Mouse (Mus musculus) cerebral cortex, adult 2 months (tissue): ENCODE measurements around the gene Dnase2b.

Experiments used
- WGBS: fragments of 180-500 bp; shearing (Covaris S2); methylation state at CpG from one replicate; pipeline ENCODE4 v1.1.7; 2018; 5-methylcytosine and 5-hydroxymethylcytosine counted together

Gene Dnase2b

DNA sequence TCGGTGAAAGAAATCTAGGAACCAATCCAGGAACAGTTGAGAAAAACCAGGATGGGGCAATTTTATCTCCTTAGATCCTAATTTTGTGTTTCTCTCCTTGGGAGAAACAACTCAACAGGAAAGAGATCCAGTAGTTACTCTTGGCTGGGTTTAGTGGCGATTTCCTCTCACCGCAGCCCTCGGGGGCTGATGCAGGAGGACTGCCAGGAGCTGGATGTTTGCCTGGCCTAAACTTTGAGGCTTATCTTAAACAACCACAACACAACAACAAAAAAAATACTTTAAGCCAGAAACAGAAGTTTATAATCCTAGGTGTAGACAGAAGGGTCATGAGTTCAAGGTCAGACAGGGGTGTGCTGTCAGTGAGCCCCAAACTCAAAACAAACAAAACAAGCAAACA is 3.6 kb downstream of the Dnase2b start:
- WGBS = 24% methylated on average over 4 of the region's 4 CpGs

DNA sequence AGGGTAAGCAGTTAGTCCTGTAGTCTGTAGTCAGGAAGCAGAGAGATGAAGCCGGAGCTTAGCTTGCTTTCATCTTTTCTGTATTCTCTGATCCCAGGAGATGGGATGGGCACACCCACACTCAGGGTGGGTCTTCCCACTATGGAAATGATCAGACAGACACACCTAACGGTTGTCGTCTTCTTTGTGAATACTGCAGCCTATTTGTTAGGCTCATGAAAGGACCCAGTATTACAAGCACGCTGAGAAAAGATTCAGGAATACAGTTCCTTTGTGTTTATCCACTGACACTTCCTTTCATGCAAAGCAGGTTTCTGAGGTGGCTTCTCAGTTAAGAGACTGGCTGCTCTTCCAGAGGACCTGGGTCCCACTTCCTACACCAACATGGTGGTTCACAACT is 4.1 kb downstream of the Dnase2b start:
- WGBS = 26% methylated on average over 4 of the region's 4 CpGs

DNA sequence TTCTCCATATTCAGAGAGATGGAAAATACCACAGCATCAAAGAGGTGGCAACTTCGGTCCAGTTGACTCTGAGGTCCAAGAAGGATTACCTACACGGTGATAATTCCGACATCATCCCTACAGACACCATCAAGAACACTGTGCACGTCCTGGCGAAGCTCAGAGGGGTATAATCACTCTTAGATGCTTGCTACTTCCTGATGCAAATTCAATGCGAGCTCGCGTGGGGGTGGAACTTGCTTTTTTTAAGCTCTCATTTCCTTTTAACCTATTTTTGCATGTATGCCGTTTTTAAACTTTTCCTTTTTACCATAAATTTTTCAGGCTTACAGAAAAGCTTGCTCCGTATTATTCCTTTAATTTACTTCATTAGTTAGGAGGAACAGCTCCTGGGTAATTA is 5.1 kb downstream of the Dnase2b start:
- 34% methylated on average over 10 of the region's 10 CpGs for WGBS

DNA sequence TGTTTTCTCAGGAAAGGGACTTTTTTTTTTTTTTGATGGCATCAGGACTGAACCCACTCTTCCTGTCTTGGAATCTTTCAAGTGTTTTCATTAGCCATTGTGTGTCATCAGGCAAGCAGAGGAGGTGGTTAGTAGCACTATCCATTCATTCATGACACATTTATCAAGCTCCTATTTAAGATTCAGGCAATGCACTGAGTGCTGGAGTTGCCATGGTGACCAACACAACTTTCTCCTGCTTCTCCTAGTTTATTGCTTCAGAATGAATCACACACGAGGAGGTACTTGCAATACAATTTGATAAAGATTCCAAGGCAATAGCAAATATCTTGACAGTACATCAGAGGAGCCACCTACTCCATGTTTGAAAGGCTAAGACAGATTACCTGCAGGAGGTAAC is 8.0 kb downstream of the Dnase2b start:
- WGBS = 7% methylated on average over 1 of the region's 1 CpGs

DNA sequence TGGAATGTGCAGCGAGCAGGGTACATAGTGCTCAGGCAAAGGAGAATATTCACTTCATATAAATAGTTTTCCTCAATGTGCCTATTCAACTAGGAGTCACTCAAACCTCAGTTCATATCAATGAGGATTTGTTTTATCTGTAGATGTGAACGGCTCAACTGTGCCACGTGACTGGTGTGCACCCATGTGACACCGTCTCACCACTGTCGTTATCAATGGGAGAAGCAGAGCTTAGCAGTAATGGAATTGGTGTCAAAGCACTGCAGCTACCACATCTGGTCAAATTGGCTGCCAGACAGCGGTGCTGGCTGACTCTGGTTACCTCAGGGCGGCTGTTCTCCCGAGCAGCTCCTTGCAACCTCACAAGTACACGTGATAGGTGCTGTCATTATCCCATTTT is 10.7 kb downstream of the Dnase2b start:
- 84% methylated on average over 9 of the region's 9 CpGs for WGBS

DNA sequence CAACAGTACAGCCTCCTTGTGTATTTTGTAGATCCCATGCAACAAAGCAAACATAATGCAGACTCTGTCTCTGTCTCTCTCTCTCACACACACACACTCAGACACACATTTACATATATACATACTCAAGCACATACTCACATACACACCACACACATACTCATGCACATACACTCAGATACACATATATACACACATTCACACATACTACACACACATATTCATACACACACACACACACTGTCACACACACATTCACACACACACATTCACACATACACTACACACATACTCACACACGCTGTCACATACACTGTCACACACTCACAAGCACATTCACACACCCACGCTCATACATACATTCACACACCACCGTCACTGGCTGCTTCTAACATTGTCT is 12.9 kb downstream of the Dnase2b start:
- 82% methylated on average over 3 of the region's 3 CpGs for WGBS

DNA sequence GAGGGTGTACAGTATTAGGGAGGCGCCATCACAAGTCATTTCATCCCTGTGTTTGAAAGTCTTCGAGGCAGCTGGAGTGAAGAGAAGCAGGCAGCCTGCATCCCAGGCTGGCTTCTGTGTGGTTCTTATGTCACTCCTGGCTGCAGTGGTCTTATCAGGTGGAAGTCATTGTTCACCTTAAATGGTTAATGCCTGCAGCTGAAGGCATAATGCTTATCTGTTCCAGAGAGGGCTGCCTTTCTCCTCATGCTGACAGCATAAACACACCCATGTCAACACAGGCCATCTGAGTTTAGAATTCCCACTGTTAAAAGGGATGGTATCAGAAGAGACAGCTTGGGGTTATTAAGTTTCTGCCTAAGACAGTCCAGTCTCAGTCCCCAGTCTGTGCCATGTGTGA is 14.2 kb downstream of the Dnase2b start:
- WGBS = 75% methylated on average over 2 of the region's 2 CpGs

DNA sequence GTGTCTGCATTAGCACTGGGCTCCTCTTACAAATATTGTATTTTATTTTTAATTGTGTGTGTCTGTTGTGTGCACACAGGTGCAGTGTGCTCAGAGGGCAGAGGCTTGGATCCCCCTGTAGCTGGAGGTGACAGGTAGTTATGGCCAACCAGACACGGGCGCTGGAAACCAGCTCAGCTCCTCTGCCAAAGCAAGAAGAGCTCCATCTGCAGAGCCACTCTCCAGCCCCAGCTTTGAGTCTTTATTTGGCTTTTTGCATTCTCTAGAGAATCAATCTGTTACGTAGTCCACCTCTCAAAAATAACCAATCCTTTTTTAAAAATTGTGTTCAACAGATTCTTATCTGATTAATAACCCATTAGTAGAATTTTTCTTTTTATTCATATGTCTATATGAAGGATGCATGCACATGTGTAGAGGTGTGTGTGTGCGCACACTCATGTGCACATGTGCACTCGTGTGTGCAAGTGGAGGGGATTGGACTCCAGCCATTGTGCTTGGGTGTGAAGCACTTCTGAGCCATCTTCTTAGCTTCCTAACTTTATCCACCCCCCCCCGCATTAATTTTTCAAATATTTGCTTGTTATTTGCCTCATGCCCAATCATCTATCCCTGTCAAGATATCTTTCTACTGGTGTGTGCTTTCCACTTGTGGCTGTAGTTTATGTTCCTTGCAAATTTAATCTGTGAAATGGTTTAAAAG is 16.0 kb downstream of the Dnase2b start:
- 64% methylated on average over 6 of the region's 6 CpGs for WGBS

DNA sequence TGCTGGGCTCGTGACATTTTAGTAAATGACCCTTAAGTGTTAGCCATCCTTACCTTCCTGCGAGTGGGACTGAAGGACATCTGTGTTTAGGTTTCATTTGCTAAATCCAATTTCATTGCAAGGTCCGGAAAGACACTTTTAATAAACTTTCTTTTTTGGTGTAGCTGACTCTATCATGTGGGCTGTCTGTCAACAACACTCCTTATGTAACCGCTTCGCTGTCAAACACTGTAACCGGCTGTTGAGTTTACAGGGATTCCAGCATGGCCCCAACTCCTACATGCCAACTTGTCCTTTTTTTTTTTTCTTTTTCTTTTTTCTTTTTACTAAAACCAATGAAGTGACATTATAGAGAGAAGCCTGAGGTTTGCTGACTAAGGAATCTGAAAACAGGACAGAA is 17.0 kb downstream of the Dnase2b start:
- WGBS = 56% methylated on average over 6 of the region's 6 CpGs

DNA sequence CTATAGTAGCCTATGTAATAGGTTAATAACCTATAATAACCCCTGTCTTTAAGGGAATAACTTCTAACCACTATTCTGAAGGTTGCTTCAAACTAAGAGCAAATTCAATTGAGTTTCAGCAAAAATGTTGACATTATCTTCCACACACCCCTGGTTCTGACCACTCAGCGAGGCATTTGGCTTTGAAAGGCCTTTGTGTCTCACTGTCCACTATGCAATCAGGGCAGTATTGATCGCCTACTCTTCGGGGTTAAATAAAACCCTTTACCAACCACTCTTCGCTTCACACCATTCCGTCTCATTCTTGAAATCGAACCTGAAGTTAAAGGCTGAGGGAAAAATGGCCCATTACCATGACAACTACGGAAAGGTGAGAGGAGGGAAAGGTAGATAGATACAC is 18.5 kb downstream of the Dnase2b start:
- 90% methylated on average over 7 of the region's 7 CpGs for WGBS

DNA sequence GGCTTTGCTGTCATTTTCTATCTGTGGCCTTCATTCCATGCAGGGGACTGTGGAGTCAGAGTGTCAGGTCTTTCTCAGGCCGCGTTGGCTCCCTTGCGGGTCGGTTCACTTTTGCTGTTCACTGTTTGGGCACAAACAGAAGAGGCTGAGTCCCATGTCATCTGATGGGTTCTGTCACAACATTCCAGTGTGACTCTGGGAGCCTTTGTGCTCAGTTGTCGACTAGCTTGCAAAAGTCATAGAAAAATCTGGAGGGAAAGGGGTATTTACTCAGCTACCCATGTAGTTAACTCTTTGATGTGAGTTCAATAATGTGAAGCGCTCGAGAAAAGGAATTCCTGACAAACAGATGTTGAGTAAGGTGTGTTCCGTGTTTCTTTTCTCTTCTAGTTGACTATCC is 19.0 kb downstream of the Dnase2b start:
- WGBS = 84% methylated on average over 8 of the region's 8 CpGs

DNA sequence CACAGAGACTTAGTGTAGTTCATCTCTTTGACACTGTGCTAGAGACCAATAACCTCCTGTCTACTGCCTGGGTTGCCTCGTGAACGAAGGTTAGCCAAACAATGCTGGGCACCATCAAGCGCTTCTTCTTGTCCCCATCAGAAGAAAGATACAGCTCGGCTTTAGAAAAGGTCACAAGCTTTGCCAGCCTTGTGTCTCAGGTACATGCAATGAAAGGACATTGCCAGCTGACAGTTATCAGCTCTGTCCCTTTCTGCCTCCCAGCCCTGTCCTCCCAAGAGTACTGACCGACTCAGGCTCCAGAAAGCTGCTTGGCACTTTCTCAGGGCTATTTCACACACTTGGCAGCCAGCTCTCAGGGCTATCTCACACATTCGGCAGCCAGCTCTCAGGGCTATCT is 20.0 kb downstream of the Dnase2b start:
- WGBS = 87% methylated on average over 6 of the region's 6 CpGs

DNA sequence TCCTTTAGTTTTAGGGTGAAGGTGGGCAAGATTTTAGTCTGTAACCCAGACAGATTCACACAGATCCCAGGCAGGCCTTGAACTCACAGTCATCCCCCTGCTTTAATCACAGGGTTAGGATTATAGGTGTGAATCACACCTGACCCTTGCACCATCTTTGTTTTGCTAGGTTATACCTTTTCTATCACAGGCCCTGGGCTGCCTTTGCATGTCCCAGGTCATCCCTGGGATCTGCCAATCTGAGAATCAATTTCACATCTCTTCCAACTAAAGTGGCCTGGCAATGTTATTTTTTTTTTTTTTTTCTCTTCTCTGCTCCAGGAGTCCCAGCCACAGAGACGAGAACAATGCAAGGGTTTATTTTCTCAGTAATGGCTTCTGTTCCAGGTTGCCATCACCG is 23.8 kb downstream of the Dnase2b start:
- 83% methylated on average over 2 of the region's 2 CpGs for WGBS

DNA sequence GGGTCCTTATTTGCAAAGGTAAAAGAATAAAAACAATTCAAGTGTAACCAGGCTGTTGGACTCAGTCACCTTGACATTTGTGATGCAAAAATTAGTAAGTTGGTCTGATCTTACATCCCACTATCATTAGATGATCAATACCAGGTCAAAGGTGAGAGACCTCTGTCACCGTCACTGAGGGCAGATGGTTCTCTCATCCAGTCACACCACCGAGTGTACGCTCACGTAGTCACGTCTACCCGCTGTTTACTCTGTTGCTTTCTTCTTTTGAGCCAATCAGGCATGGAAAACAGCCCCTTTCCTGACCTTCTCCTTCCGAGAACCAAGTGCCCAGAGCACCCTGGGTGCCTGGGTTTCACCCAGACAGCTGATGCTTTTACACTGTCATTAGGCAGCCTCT is 24.2 kb downstream of the Dnase2b start:
- WGBS = 93% methylated on average over 7 of the region's 7 CpGs

DNA sequence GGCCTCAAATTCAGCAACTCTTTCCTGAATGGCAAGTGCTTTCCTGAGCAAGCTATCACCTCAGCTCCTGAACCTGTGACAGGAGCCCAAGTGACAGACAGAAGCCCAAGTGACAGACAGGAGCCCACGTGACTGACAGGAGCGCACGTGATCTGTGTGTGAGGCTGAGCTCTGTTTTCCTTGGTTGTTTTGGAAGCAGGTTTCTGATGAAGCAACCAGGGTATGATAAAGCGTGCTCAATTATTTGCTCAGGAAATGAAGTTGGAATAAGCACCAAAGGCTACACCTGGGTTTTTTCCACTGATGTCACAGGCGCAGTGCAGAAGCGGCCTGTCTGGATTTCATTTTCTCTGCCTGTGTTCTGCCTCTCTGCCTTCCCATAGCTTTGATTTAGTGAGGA is 25.9 kb downstream of the Dnase2b start:
- WGBS = 92% methylated on average over 6 of the region's 6 CpGs

DNA sequence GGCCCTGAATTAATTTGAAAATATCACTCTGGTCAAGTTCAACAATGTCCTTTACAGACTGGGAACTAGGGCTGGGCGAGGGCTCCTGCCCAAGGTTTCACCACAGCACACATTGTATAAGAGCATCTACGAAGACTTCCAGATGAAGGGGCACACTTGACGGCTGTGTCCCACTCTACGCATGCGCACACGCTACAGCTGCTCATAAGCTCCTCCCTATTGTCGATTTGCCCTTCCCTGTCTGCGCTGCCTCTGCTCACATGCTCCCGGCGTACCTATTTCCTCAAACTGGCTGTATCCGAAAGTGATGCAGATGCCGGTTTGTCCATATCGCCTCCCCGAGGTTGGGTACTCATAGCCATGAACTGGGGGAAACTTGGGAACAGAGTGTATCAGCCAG is 28.8 kb downstream of the Dnase2b start:
- 96% methylated on average over 14 of the region's 14 CpGs for WGBS

DNA sequence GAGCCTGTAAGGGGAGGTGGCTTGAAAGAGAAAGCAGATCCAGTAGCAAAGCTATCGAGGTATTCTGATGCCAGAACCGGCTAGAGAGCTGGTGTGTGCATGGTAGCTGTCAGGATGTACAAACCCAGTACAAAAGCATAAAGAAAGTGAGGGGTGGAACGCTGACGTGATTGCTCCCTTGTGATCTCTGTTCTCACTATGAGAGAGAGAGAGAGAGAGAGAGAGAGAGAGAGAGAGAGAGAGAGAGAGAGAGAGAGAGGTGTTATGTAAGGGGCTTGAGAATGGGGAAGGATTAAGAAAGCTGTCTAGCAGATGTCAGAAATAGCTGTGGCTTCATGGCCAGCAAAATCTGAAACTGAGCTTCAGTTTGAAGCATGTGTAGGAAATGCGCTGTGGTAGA is 31.5 kb downstream of the Dnase2b start:
- 27% methylated on average over 5 of the region's 5 CpGs for WGBS

DNA sequence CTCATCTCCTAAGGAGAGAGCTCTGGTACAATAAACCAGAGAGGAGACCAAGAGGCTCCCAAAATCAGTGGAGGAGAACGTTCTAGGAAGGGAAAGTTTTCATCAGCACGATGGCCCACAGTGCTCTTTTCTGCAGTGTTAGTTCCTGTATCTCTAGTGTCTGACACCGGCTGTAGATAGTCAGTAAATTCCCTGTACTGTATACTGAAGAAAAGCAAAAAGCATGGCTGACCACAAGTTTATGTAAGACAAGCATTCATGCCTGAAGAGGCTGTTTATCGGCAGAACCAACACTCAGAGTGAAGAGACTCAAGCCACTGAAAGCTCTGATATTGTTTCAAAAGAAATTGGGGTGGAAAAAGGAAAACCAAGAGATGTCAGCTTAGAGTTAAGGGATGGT is 31.9 kb downstream of the Dnase2b start:
- 61% methylated on average over 4 of the region's 4 CpGs for WGBS

DNA sequence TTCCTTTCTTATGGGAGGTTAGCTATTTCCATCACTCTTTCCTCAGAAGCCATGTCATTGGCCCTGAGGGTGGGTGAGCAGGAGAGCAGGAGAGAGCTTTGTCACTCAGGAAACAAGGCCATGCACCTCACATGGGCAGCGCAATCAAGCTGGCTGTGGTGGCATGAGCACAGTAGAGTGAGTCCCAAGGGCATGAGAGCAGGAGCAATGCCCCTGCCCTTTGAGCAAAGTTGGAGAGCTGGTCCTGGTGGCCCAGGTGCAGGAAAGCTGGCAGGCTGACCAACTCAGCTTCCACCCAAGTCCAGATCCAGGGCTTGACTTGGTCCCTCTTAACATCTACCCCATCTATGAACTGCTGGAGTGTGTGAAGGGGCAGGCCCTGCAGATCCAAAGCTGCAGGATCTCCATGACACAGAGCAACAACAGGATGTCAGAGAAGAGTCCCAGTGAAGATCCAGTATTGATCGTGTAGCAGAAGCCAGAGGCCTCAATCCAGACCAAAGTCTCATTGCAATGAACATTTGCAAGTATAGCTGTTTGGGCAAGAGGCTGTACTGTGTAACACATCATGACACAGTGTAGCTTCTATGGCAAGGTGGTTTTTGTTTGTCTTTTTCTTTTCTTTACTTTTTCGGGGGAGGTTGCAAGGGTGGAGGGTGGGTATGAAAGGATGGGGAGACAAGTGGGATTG is 35.2 kb downstream of the Dnase2b start:
- WGBS = 95% methylated on average over 3 of the region's 3 CpGs

DNA sequence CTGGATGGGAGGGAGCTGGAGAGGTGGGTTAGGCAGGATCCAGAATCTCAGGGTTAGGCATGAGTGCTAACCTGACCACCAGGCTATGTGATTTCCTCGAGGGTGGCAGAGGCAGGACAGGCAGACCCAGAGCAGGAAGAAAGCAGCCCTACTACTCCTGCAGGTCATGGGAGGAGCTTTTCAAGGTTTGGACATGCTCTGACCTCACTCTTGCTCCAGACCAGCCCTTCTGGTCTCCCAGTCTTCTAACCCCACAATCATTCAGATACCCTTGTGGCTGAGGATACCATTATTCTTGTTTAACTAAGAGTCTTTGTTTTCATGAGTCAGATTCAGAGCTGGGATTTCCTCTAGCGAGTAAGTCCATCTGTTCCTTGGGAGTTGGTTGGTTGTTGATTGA is 37.8 kb downstream of the Dnase2b start:
- WGBS = 58% methylated on average over 2 of the region's 2 CpGs

DNA sequence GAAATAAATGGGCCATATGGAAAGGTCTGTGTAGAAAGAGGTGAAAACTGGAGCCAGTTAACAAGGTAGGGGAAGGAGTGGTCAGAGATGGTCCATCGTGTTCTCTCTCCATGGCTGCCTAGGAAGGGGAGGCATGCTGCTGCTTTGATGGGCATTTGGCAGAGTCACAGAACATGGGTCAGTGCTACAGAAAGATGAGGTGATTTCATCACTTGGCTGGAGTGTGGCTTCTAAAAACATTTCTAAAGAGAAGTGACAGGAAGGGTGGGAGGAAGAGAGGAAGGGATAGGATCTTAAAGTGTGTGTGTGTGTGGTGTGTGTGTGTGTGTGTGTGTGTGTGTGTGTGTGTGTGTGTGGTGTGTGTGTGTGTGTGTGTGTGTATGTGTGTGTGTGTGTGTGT is 44.1 kb downstream of the Dnase2b start:
- WGBS = 50% methylated on average over 1 of the region's 1 CpGs

DNA sequence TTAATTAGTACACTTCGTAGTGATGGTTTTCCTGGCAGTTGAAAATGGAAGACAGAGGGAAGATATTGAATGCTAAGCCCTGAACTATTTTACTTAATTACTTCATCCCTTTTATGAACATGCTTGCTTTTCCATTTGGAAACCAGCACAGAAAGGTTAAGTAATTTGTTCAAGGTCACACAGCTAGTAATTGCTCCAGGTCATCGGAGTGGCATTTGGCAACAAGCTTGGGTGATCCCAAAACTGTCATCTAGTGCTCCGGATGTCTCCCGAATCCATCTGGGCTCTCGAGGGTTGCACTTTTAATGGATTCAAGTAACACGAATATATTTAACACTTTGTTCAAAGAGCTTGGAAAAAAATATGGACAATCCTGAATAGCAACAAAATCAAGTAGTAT is 44.5 kb downstream of the Dnase2b start:
- WGBS = 72% methylated on average over 6 of the region's 6 CpGs

DNA sequence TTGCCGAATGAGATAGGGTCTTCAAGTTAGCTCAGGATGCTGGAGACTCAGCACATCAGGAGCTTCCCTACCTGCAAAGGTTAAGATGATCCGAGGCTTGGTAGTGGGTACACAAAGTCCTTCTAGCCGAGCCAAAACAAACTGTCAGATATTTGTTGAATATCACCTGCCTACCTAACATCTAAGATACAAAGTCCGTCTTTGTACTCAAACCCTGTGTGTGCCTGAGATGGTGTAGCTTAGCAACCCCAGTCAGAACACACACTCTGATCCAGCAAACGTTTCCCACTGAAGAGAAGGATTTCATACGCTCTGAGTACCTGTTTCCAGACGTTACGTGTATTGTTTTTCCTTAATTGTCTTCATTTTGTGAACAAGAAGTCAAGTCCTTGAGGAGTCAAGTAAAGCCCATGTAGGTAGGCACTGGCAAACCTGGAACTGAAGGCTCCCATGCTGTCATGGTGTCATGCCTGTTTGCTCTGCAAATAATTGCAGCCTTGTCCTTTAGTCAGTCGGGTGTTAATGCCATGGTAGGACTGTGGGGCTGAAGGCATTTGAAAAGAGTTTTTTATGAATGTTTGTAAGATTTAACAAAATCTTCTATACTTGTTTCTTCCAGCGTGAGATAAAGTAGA is 45.1 kb downstream of the Dnase2b start, which contains the start of gene Uox:
Uox (plus strand) TSS at position 279 of the 635 bp plus-strand sequence.
- WGBS = 72% methylated on average over 10 of the region's 10 CpGs
